Mouse (Mus musculus) stomach, postnatal 0 days (tissue): ENCODE measurements around the gene Hspa14.

Source experiments
- CTCF ChIP-seq: IDR thresholded peaks from 2 replicates; pipeline ENCODE4 v1.5.1; 2016; ENCODE audit warnings: antibody characterized with exemption, low read depth, mild to moderate bottlenecking, moderate library complexity
- EP300 ChIP-seq: optimal IDR thresholded peaks from 2 replicates; pipeline ENCODE3; 2016; ENCODE audit warnings: antibody characterized with exemption

GRCm38 (mm10) chr2:3444206-3444605 is 68.4 kb downstream of the Hspa14 start:
- TF ChIP-seq CTCF (no peak), EP300 (no peak)
